Comparison of ENCODE assay signal across 27 mouse cellular contexts in the genomic region with DNA sequence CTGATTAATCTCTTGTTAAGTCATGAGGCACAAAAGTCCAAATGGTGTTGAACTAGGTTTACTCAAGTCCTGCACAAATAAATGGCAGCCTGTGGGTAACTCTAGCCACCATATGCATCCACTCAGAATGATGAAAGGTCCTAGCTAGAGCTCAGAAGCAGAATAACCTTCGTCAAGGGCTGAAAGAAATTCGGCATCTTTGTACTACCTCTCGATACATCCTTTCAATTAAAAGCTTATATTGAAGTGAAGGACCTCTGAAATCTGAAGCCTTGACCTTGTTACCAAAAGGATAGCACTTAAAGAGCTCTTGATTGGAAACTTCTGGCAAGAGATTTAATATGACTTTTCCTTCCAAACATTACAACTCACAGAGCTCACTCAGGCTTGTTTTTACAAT.
"Had no signal": no experiment of that assay in that cellular context is flagged by ENCODE, and none has a peak within 500 bp of the region (broad histone marks: within the 10 kb centered on the region; RNA-seq: fewer than 3 reads in every experiment).

No protein-coding gene starts in this region.

- H3K9ac ChIP-seq: heart, embryonic 12.5 days; hindbrain, embryonic 12.5 days; hindbrain, embryonic 14.5 days; kidney, embryonic 15.5 days; limb, embryonic 13.5 days; limb, embryonic 15.5 days; liver, embryonic 13.5 days; liver, embryonic 15.5 days had no signal

- H3K4me2 ChIP-seq: heart, embryonic 12.5 days; hindbrain, embryonic 12.5 days; hindbrain, embryonic 14.5 days; kidney, embryonic 15.5 days; limb, embryonic 13.5 days; limb, embryonic 15.5 days; liver, embryonic 13.5 days; liver, embryonic 15.5 days had no signal

- H3K27me3 ChIP-seq: heart, embryonic 12.5 days; hindbrain, embryonic 12.5 days; kidney, embryonic 15.5 days; limb, embryonic 13.5 days; limb, embryonic 15.5 days; liver, embryonic 13.5 days; liver, embryonic 15.5 days had no signal

- DNase-seq: gastrocnemius, adult 2 months; gastrocnemius, postnatal 10 days; gastrocnemius, postnatal 25 days; heart, adult 18-20 months; heart, postnatal 10 days; heart, postnatal 4 days; kidney, adult 11 months; kidney, adult 2 months; kidney, adult 9 months; kidney, postnatal 14 days; kidney, postnatal 36 days; layer of hippocampus, adult 9-11 months; layer of hippocampus, postnatal 36 days; left cerebral cortex, postnatal 4 days; liver, embryonic 13.5 days had no signal

- ATAC-seq: hindbrain, embryonic 16.5 days; intestine, embryonic 16.5 days had no signal

- H3K27ac ChIP-seq: gastrocnemius, adult 2 months; heart, embryonic 10.5 days; hindbrain, embryonic 10.5 days; hindbrain, embryonic 12.5 days; hindbrain, embryonic 14.5 days; kidney, embryonic 15.5 days; kidney, postnatal 0 days; limb, embryonic 13.5 days; limb, embryonic 15.5 days; liver, embryonic 13.5 days; liver, embryonic 15.5 days had no signal

- H3K4me3 ChIP-seq: gastrocnemius, adult 2 months; heart, embryonic 10.5 days; heart, embryonic 12.5 days; hindbrain, embryonic 10.5 days; hindbrain, embryonic 12.5 days; kidney, embryonic 15.5 days; limb, embryonic 13.5 days; limb, embryonic 15.5 days; liver, embryonic 13.5 days; liver, embryonic 15.5 days had no signal

- H3K4me1 ChIP-seq: heart, embryonic 10.5 days; heart, embryonic 12.5 days; hindbrain, embryonic 10.5 days; hindbrain, embryonic 12.5 days; kidney, embryonic 15.5 days; limb, embryonic 13.5 days; limb, embryonic 15.5 days; liver, embryonic 13.5 days; liver, embryonic 15.5 days had no signal

- H3K9me3 ChIP-seq: heart, embryonic 10.5 days; heart, embryonic 12.5 days; hindbrain, embryonic 10.5 days; hindbrain, embryonic 12.5 days; kidney, embryonic 15.5 days; limb, embryonic 13.5 days; limb, embryonic 15.5 days; liver, embryonic 13.5 days; liver, embryonic 15.5 days had no signal

- H3K36me3 ChIP-seq: heart, embryonic 10.5 days; heart, embryonic 12.5 days; hindbrain, embryonic 10.5 days; hindbrain, embryonic 12.5 days; kidney, embryonic 15.5 days; limb, embryonic 13.5 days; limb, embryonic 15.5 days; liver, embryonic 13.5 days; liver, embryonic 15.5 days had no signal
